Mouse (Mus musculus) spleen, postnatal 36 days (tissue): ENCODE results near the gene Ndufaf2.

Experiments
- DNase-seq, 2 experiments: peaks; one replicate each; pipeline ENCODE4 v3.0.0; 2022; ENCODE audit warnings: low spot score in 2 of 2, mixed read lengths in 1 of 2

The Ndufaf2 gene

GRCm38 (mm10) chr13:108086036-108086435 lies 72.4 kb downstream of the Ndufaf2 start:
- DNase-seq, result no peak

- DNase-seq, result no peak
Observed at GRCm38 (mm10) chr13:108084086-108084485, 74.3 kb downstream of the Ndufaf2 start.

GRCm38 (mm10) chr13:108077901-108078300 lies 80.5 kb downstream of the Ndufaf2 start:
- no peak for DNase-seq

DNA sequence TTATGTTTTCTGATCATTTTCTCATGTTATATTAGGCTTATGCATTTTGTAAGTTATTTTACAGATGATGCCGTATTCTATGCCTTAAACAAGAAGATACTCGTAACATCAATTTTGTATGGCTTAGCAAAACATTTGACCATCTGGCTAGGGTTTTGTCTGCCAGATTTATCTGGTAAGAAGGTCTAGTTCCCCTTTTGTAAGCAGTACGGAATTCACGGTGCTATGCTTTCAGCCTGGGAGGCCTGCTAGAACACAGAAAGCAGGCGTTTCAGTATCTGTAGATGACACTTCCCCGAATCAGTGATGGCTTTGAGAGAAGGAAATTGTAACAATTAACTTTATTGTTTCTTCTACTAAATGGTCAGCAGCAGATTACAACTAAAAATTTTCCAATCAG lies 80.9 kb downstream of the Ndufaf2 start:
- peak; percentile 26 to 32 for DNase-seq

- no peak for DNase-seq
Observed at GRCm38 (mm10) chr13:108070171-108070570, 88.3 kb downstream of the Ndufaf2 start.

- DNase-seq, result no peak
Observed at GRCm38 (mm10) chr13:108069151-108069550, 89.3 kb downstream of the Ndufaf2 start.

DNA sequence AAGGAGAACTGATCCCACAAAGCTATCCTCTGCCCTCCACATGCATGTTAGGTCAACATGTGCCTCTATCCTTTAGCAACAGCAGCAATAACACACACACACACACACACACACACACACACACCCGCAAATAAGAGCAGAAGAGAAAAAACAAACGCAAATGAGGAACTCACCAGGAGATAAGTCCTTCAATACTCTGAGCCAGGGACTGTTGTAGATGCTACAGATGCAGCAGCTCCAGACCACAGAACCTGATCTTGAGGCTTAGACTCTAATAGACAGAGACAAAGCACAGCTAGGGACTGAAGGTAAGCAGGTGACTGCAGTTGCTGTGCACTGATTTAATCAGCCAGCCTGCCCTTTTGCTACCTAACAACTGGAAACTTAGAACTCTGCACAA lies 92.4 kb downstream of the Ndufaf2 start:
- no peak for DNase-seq

GRCm38 (mm10) chr13:108064331-108064730 lies 94.1 kb downstream of the Ndufaf2 start:
- no peak for DNase-seq

GRCm38 (mm10) chr13:108063374-108064134 lies 94.9 kb downstream of the Ndufaf2 start:
- no peak for DNase-seq

- no peak for DNase-seq
Observed at GRCm38 (mm10) chr13:108062900-108063299, 95.5 kb downstream of the Ndufaf2 start.

GRCm38 (mm10) chr13:108060936-108061578 lies 97.4 kb downstream of the Ndufaf2 start:
- no peak for DNase-seq

DNA sequence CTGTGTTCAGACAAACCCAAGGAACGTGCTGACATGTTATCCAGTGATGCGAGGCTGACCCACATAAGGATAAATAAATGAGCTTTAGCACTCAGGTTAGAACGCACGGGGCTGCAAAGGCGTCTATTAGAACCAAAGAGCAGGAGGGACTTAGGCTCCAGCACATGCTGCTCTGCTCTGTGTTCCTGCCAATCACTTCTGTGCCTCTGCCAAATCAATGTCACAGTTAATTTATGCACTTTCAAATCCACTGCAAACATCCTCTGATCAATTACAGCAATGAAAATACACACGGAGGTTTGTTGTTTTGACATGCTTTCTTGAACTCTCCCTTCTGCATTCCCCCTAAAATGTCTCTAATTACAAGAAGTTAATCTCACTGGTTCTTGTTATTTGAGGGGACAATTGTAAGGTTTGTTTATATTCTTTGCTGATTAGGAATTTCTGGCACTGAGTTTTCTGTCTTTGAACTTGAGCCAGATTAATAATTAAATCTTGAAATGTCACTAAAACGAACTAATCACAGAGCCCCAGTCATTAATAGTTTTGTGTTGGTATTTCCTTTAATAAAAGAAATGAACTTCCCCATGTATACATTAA lies 98.0 kb downstream of the Ndufaf2 start:
- DNase-seq, result no peak

DNA sequence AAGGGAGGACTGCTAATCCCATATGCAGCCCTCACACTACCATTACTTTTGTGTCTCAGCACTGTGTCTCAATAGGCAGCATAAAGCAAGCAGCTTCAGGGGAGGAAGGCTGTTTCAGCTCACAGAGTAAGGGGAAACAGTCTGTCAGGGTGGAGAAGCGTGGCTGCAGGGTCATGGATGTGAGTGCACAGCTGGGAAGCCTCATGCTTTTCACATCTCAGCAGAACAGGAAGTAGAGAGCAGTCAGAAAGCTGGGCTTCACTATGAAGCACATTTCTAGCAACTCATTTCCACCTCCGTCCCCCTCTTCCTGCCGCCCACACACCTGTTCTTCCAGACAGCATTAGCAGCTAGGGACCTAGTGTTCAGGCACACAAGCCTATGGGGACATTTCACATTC lies 101.5 kb downstream of the Ndufaf2 start:
- DNase-seq, result peak; percentile 11 to 32

GRCm38 (mm10) chr13:108047364-108047763 lies 111.1 kb downstream of the Ndufaf2 start:
- no peak for DNase-seq

DNA sequence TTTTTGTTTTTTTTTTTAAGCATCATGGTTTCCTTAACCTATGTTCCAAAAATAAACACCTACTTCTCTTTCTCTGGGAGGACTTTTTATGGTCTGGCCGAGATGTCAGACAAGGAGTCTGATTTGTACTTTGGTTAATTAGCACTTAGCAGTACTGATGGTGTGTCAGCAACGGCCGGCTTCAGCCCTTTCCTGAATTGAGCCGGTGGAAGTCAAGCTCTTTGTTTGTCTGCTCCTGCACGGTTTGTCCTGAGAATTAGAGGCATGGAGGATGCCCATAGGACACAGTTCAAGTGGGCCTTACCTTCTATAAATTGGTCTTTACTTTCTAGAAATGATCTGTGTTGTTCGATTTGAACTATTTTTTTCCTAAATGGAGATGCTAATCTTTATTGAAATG lies 111.5 kb downstream of the Ndufaf2 start:
- no peak for DNase-seq

DNA sequence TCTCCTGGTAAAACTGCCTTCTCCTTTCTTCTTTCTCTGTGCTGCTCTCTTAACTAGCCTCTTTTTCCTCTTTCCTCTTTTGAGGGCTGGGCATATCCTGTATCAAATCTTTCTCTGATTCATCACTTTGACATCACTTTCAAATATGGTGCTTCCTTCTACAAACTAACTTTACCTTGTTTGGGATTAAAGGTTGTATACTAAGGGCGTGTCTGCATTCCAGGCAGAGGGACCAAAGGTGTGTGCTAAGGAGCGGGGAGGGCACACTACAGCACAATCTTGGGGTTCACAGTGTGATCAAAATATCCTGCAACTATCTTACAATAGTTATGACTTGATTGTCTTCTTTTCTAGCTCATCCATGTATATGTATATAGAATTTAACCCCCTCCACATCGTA lies 112.4 kb downstream of the Ndufaf2 start:
- no peak for DNase-seq

DNA sequence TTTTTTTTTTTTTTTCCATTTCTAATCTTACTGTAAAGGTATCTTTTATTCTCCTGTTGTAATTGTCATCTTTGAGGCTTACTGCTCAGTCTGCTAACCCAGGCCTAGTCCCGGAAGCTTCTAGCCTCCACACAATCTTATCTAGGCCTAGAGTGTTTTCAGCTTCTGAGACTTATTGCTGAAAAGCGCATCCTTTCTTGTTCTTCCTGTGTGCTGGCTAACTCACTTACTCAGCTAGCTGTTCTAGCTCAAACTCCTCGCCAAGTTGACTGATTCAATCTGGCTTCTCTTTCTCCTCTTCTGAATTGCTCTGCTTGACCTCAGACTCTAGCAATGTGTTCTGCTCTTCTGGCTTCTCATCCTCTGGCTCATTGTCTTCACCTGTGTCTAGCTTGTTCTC lies 112.8 kb downstream of the Ndufaf2 start:
- DNase-seq, result no peak

- DNase-seq, result peak; percentile 85 to 88
Observed at GRCm38 (mm10) chr13:108044222-108044941, 114.0 kb downstream of the Ndufaf2 start, which contains the start of gene Smim15. TSS of gene Smim15 (plus strand) at chr13:108044446.

GRCm38 (mm10) chr13:108043431-108044221 lies 114.8 kb downstream of the Ndufaf2 start:
- no peak for DNase-seq

GRCm38 (mm10) chr13:108041358-108041757 lies 117.1 kb downstream of the Ndufaf2 start:
- DNase-seq, result peak; percentile 81 to 82

DNA sequence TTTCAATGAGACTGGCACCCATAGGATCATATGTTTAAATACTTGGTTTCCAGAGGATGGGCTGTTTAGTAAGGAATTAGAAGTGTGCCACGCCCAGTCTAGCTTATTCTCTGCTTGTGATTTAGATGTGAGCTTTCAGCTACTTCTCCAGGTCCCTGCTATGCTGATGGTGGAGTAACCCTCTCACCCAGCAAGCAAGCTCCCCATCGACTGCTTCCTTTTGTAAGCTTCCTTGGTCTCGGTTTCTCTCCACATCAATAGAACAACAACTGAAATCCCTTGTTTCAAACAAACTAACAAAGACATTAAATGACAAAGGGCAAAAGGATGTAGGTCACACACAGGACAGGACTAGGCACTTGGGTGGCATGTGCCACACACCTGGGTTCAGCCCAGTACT lies 118.0 kb downstream of the Ndufaf2 start:
- DNase-seq, result no peak
